Mouse (Mus musculus) midbrain, embryonic 11.5 days (tissue): Measurements from ENCODE around the gene Csnk2a2. TPM values are rescaled to one million over a fixed set of nuclear protein-coding genes. Genes with fewer than 3 reads are reported as not detected.

Experiments used
- ATAC-seq: fragments of 200-750 bp; cut with Nextera tagmentation; 2 replicates; pipeline ENCODE4 v1.8.0; 2017; ENCODE audit warnings: moderate TSS enrichment, moderate library complexity; ENCODE audit not compliant: low FRiP score
- DNase-seq: peaks from one replicate; pipeline ENCODE4 v3.0.0; 2015; ENCODE audit warnings: low spot score; ENCODE audit errors: missing footprints
- H3K27ac ChIP-seq: fragments of 300-500 bp; sonication (generic); 2 replicates; pipeline ENCODE4 v1.5.1; 2014; ENCODE audit warnings: low read depth, low read length
- H3K27me3 ChIP-seq: fragments of 300-500 bp; sonication (generic); 2 replicates; pipeline ENCODE4 v1.6.1; 2014; ENCODE audit warnings: mild to moderate bottlenecking, low read length, moderate library complexity, mixed read lengths; ENCODE audit not compliant: control insufficient read depth, insufficient read depth
- H3K36me3 ChIP-seq: fragments of 300-500 bp; sonication (generic); 2 replicates; pipeline ENCODE4 v1.6.1; 2014; ENCODE audit warnings: mild to moderate bottlenecking, low read length, moderate library complexity, mixed read lengths; ENCODE audit not compliant: control insufficient read depth, insufficient read depth
- H3K4me1 ChIP-seq: fragments of 300-500 bp; sonication (generic); 2 replicates; pipeline ENCODE4 v1.6.1; 2014; ENCODE audit warnings: low read length; ENCODE audit not compliant: control insufficient read depth, insufficient read depth
- H3K4me2 ChIP-seq: fragments of 300-500 bp; sonication (generic); 2 replicates; pipeline ENCODE4 v1.6.1; 2014; ENCODE audit warnings: mild to moderate bottlenecking, moderate library complexity
- H3K4me3 ChIP-seq: fragments of 300-500 bp; sonication (generic); 2 replicates; pipeline ENCODE4 v1.5.1; 2014; ENCODE audit warnings: low read depth, low read length
- H3K9ac ChIP-seq: fragments of 300-500 bp; sonication (generic); 2 replicates; pipeline ENCODE4 v1.6.1; 2014; ENCODE audit warnings: low read length
- H3K9me3 ChIP-seq: fragments of 300-500 bp; sonication (generic); 2 replicates; pipeline ENCODE4 v1.6.1; 2016; ENCODE audit warnings: low read length; ENCODE audit not compliant: control insufficient read depth
- WGBS: fragments of 180-500 bp; shearing (Covaris S2); extraction: QIAGEN DNeasy Blood & Tissue Kit; methylation state at CpG from one replicate; pipeline ENCODE4 v1.1.7; 2014; 5-methylcytosine and 5-hydroxymethylcytosine counted together
- polyA plus RNA-seq: library from polyadenylated mRNA; unstranded; fragments of >200 nt; fragmentation: Nextera tagmentation; extraction: Ambion mirVana; gene quantifications from 2 replicates; pipeline ENCODE4 v1.2.1, GENCODE M21; 2014

Csnk2a2 gene
- polyA plus RNA-seq, 1 experiment from 2014 or later: 14.7 TPM

DNA sequence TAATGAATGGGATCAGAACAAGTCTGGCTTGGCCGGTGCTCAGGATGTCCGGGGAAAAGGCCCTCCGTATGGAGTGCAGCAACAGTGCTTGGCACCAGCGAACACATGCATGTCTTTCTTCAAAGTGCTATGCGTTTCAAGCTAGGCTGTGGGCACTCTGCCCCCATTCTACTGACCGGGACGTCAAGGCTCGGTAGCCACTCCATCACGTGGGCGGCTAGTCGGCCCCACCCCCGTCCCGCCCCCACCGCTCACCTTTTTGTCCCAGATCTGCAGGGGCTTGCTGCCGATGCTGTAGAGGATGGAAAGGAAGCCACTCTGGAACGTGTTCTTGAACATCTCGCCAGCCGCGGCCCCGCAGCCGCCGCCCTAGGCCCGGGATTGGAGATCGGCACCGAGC, 55.6 kb downstream of the Csnk2a2 start:
- Histone ChIP-seq H3K9me3 (no peaks in the 10 kb centered on the region), H3K4me2 (peak overlapping the region; percentile 94), H3K27ac (peak overlapping the region; percentile 67), H3K36me3 (no peaks in the 10 kb centered on the region), H3K9ac (peak overlapping the region; percentile 95), H3K27me3 (no peaks in the 10 kb centered on the region), H3K4me3 (peak overlapping the region; percentile 94), H3K4me1 (peaks cover 37% of the 10 kb centered on the region)
- ATAC-seq: no peak; the same call in 1 of the 2 replicates
- peak; percentile 93 for DNase-seq
- under 1% methylated on average over 25 of the region's 25 CpGs for WGBS

DNA sequence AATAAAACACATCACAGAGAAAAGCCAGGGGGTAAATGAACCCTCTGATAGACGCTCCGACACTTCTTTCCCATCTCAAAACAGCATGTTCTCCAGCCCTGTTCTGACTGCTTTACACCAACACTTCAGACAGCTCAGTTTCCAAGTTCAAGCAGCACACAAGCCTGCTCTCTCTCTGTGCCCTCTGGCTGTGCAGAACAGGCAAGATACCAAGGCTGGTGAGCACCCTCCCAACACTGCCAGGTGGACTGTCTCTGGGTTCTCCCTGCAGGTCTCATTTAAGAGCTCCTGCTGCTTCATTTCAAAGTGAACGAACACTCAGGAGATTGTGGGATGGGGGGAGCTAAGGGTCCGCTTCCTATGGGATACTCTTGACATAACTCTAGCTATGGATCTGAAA, 56.7 kb downstream of the Csnk2a2 start:
- Histone ChIP-seq H3K9me3 (no peaks in the 10 kb centered on the region), H3K4me2 (peak overlapping the region; percentile 94), H3K4me1 (peaks cover 42% of the 10 kb centered on the region), H3K9ac (peak overlapping the region; percentile 95), H3K4me3 (peak overlapping the region; percentile 94), H3K27me3 (no peaks in the 10 kb centered on the region), H3K36me3 (no peaks in the 10 kb centered on the region), H3K27ac (no peak overlapping the region)
- DNase-seq: no peak
- WGBS: 75% methylated on average over 4 of the region's 4 CpGs
- no peak for ATAC-seq

DNA sequence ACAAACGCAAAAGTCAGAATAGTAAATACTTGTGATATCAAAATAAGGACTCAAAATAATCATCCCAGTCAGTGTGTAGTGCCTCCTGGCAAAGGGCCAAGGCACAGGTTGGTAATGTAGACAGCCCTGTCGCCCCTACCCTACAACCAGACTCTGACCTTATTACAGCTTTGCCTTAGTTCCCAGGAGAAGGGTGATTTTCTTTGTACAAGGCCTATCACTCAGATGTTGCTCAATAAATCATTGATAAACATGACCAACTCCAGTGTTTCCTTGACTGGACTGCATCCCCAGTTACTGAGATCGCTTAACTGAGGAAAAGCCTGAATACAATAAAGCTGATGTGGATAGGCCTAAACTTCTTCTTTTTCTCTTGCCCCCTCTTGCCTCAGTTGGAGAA, 57.4 kb downstream of the Csnk2a2 start:
- Histone ChIP-seq H3K36me3 (no peaks in the 10 kb centered on the region), H3K4me3 (no peak overlapping the region), H3K27me3 (no peaks in the 10 kb centered on the region), H3K4me1 (peaks cover 48% of the 10 kb centered on the region), H3K4me2 (peak overlapping the region; percentile 94), H3K9ac (no peak overlapping the region), H3K27ac (no peak overlapping the region), H3K9me3 (no peaks in the 10 kb centered on the region)
- DNase-seq (no peak), ATAC-seq (no peak)
- 93% methylated on average over 3 of the region's 3 CpGs for WGBS

DNA sequence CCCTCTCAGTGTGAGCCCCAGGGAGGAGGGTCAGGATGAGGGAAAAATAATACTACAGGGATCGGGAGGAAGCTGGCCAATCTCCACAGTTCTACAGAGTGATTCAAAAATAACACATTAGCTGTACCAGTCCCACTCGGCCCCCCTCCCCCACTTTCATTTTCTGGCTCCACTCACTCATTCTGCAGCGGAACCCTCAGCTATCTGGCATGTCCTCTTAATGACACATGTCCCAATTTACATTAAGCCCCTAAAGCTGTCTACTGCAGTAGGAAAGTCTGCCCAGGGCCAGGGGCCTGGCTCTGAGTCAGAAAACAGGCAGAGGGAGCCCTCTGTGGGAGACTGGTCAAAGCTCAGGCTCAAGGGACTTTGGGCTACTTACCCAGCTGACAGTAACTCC, 59.9 kb downstream of the Csnk2a2 start:
- Histone ChIP-seq H3K4me3 (no peak overlapping the region), H3K4me1 (peaks cover 56% of the 10 kb centered on the region)

DNA sequence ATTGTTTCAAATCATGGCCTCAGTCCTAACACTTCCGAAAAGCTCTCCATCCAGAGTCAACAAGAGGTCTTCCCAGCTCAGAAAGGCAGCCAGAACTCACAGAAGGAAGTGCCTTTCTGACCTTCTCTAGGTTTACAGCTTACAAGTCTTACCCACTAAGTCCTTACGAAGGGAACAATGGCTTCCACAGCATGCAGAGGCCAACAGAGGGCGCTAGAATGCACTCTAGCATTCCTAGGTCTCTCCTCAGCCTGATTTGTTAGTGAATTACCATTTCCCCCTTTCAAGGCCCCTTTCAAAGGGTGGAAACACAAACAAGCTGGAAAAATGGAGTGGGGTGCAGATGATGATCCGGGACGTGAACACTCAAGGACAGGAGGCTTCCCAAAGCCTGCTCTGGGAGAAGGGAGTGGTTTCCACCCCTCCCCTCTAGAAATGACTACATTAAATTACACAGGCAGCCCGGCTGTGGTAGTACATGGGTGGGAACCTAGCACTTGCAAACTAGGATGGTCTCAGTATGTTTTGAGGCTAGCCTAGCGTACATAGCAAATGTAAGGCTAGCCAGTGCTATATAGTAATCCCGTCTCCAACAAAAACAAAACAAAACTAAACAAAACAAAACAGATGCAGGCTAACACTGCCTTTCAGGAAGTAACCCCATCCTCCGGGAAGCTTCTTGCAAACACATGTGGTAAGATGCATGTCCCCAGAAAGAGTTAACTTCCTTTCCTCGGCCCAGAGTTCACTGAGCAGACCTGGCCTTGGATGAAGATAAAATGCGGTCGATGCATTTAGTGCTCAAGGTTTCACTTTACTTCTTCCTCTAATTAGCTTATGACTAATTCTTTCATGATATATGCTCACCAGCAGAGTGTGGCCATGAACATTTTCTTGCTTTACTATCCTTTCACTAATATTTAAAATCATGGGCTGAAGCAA, 62.0 kb downstream of the Csnk2a2 start:
- DNase-seq (peak; percentile 97), ATAC-seq (peak; percentile 53)
- Histone ChIP-seq H3K27me3 (no peaks in the 10 kb centered on the region), H3K4me1 (peaks cover 45% of the 10 kb centered on the region), H3K27ac (peak overlapping the region; percentile 51), H3K9ac (no peak overlapping the region), H3K4me3 (no peak overlapping the region), H3K4me2 (peak overlapping the region; percentile 15; the same call in 1 of the 2 replicates), H3K36me3 (no peaks in the 10 kb centered on the region), H3K9me3 (no peaks in the 10 kb centered on the region)
- 47% methylated on average over 12 of the region's 12 CpGs for WGBS

More for the DNA sequence above, 59.9 kb downstream of the Csnk2a2 start:
- peak; percentile 30 for ATAC-seq
- H3K9ac ChIP-seq: peak overlapping the region; percentile 18; the same call in 1 of the 2 replicates
- H3K4me2 ChIP-seq: peak overlapping the region; percentile 31; the same call in 1 of the 2 replicates
- no peaks in the 10 kb centered on the region for H3K36me3 ChIP-seq
- no peaks in the 10 kb centered on the region for H3K27me3 ChIP-seq
- no peak for DNase-seq
- 5% methylated on average over 3 of the region's 3 CpGs for WGBS
- peak overlapping the region; percentile 15 for H3K27ac ChIP-seq
- no peaks in the 10 kb centered on the region for H3K9me3 ChIP-seq

DNA sequence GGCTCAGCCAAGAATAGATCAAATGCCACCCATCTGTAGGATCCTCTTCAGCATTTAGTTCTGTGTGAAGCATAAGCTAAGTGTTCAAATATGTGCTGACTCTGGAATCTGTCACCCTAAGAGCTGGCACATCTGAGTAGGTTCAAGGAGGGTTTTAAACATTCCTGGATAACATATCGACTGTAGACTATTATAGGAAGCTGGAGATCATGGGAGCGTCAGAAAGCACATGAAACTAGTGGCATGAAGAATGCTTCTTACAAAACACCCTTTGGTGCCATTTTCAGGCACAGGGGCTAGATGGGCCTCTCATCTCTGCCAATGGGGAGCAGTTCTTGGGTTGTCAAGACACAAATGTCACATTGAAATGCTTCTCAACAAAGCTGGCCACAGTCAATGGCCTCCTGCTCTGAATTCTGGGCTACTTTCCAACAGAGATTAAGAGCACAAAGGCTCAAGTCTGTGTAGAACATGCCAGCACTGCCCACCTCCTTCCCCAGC, 63.0 kb downstream of the Csnk2a2 start:
- ATAC-seq (peak; percentile 36; the same call in 1 of the 2 replicates), DNase-seq (no peak)
- no peaks in the 10 kb centered on the region for H3K27me3 ChIP-seq
- H3K36me3 ChIP-seq: no peaks in the 10 kb centered on the region
- WGBS: 74% methylated on average over 2 of the region's 2 CpGs
- H3K4me1 ChIP-seq: peaks cover 37% of the 10 kb centered on the region
- no peak overlapping the region for H3K27ac ChIP-seq
- no peak overlapping the region for H3K9ac ChIP-seq
- H3K4me3 ChIP-seq: no peak overlapping the region
- no peak overlapping the region for H3K4me2 ChIP-seq
- H3K9me3 ChIP-seq: no peaks in the 10 kb centered on the region

DNA sequence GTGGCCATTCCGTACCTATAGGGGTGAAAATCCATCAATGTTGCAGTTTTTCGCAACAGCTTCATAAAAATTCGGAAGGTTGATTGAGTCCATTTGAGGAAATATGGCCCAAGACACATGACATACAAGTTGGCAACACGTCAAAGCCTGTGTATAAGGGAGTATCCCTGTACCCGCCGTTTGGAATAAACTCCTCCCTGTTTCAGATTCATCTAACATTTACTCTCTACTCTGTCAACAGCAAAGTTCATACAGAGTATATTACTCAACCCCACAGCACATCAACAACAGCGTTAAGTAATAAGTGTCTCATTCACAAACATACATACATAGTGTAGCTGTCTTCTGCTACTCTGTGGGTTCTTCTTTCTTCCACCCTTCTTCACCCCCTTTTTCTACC, 65.2 kb downstream of the Csnk2a2 start:
- DNase-seq: no peak

DNA sequence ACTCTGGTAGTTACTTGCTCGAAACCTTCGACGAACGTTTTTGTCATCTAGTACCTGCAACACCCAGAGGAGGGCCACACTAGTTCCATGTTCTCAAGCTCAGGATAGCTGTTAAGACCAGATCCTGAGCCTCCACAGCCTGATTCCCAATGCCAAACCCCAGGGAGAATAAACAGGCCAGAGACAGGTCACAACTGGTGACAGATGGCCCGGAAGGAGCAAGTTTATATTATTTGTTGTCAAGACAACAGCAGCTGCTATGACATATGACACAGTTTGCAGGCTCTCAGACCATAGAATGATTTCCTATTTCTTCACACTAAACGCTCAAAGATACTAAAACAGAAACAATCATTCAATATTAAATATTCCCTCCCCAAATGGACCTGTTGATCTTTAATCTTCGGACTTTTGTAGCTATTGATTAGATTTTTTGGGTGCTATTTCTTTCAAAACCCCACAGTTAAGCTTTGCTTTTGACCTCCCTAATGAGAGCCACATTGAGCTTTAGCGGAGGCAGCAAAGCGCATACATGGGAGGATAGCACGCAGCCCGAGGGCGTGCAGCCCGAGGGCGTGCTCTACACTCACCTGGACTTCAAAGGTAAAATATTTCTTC, 67.5 kb downstream of the Csnk2a2 start:
- Histone ChIP-seq H3K4me1 (peaks cover 7% of the 10 kb centered on the region), H3K9ac (no peak overlapping the region), H3K36me3 (peaks cover 16% of the 10 kb centered on the region; the same call in 1 of the 2 replicates), H3K9me3 (no peaks in the 10 kb centered on the region), H3K27ac (no peak overlapping the region), H3K27me3 (no peaks in the 10 kb centered on the region), H3K4me2 (no peak overlapping the region), H3K4me3 (no peak overlapping the region)
- ATAC-seq (no peak), DNase-seq (no peak)
- WGBS: 95% methylated on average over 14 of the region's 14 CpGs

More for the DNA sequence above, 65.2 kb downstream of the Csnk2a2 start:
- Histone ChIP-seq H3K4me2 (no peak overlapping the region), H3K9me3 (no peaks in the 10 kb centered on the region), H3K36me3 (peaks cover 11% of the 10 kb centered on the region; the same call in 1 of the 2 replicates), H3K4me1 (peaks cover 24% of the 10 kb centered on the region), H3K27me3 (no peaks in the 10 kb centered on the region), H3K4me3 (no peak overlapping the region), H3K27ac (no peak overlapping the region), H3K9ac (no peak overlapping the region)
- ATAC-seq: no peak
- 95% methylated on average over 7 of the region's 7 CpGs for WGBS
